Mouse (Mus musculus) liver, embryonic 14.5 days (tissue): ENCODE data around the gene Dock8.

Source experiments
- CTCF ChIP-seq: IDR thresholded peaks from 2 replicates; pipeline ENCODE4 v1.5.1; 2016; ENCODE audit warnings: antibody characterized with exemption, low read depth, control low read depth
- EP300 ChIP-seq: IDR thresholded peaks from 2 replicates; pipeline ENCODE4 v1.6.1; 2016; ENCODE audit warnings: antibody characterized with exemption, low read depth

DNA sequence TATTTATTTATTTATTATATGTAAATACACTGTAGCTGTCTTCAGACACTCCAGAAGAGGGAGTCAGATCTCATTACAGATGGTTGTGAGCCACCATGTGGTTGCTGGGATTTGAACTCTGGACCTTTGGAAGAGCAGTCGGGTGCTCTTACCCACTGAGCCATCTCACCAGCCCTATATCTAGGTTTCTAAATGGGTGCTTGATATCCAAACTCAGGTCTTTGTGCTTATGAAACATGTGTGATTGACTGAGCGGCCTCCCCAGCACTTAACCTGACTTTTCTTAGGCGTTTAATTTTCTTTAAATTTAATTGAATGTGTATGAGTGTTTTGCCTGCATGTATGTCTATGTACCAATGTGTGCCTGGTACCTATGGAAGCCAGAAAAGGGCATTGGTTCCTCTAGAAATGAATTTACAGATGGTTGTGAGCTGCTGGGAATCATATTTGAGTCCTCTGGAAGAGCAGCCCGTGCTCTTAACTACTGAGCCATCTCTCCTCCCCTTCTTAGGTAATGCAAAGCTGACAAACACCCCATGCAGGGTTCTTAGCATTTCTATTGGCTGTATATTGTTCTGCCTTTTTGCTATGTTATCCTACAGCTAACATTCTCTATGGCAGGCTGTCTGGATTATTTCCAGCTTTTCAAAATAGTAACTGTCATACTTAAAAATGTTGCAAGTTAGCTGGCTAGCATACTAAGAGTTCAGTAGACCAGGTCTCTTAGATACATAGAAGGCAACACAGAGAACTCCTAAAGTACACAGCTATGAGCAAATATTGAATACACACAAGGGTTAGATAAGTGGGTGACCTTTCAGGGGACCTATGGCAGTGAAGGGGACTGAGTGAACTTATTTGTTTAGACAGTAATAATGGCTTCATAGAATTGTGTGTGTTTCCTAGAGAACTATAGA, 231.0 kb downstream of the Dock8 start:
- TF ChIP-seq EP300 (no peak), CTCF (no peak)
